Mouse (Mus musculus) testis, adult 2 months (tissue): ENCODE results near the gene Gm20517.

Experiments
- CTCF ChIP-seq: fragments of 200-500 bp; IDR thresholded peaks from 2 replicates; pipeline ENCODE4 v1.5.1; 2012; ENCODE audit warnings: low read depth, mild to moderate bottlenecking, inconsistent platforms, low read length, moderate library complexity; ENCODE audit not compliant: control insufficient read depth, insufficient read depth, insufficient replicate concordance
- POLR2A ChIP-seq: fragments of 200-500 bp; IDR thresholded peaks from 2 replicates; pipeline ENCODE4 v1.6.1; 2012; ENCODE audit warnings: low read depth, mild to moderate bottlenecking, inconsistent platforms, low read length, moderate library complexity; ENCODE audit not compliant: control insufficient read depth

DNA sequence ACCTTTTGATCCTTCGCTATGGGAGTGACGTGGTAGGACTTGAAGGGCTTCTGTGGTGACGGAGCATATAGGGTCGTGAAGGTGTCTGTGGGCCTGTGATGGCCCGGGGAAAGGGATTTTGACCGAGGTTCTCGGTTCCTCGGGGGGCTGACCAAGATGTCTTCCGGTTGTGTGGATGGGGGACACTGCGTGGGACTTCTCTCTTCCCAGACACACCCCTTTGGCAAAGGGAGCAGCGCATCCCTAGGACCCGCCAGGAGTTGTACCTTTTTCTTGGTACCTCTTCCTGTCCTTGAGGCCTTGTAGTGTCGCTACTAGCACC is 233 bp downstream of the Gm20517 start:
- TF ChIP-seq CTCF, result no peak
- no peak for TF ChIP-seq POLR2A
